ENCODE assay signal across 18 mouse cellular contexts in genomic region chr4:45442237-45442636, GRCm38 (mm10). TPM values are rescaled to one million over a fixed set of nuclear protein-coding genes. Genes with fewer than 3 reads are reported as not detected.
A peak's percentile ranks its signal among the peaks of the same experiment; 100 is the strongest.
DNase-seq lines count a peak whose midpoint lies in the region; ATAC-seq and TF ChIP-seq lines count a peak whose summit lies in the region.
"Had no signal": no experiment of that assay in that cellular context is flagged by ENCODE, and none has a peak within 500 bp of the region (broad histone marks: within the 10 kb centered on the region; RNA-seq: fewer than 3 reads in every experiment).

No protein-coding gene starts in this region.

- H3K9me3 ChIP-seq in heart, embryonic 13.5 days, result no peaks in the 10 kb centered on the region
- no peaks in the 10 kb centered on the region for H3K9me3 ChIP-seq in heart, embryonic 10.5 days
- no peaks in the 10 kb centered on the region for H3K9me3 ChIP-seq in liver, postnatal 0 days (ENCODE audit: low read length)
- H3K9me3 ChIP-seq: embryonic facial prominence, embryonic 10.5 days; G1E; midbrain, embryonic 15.5 days had no signal

- 0 out of 2 replicates have a peak overlapping the region, but pooled peaks have one; percentile 24 for H3K27ac ChIP-seq in heart, embryonic 13.5 days (replicated peaks)
- H3K27ac ChIP-seq in heart, embryonic 10.5 days, result no peak overlapping the region
- H3K27ac ChIP-seq in liver, postnatal 0 days (ENCODE audit: low read depth), result no peak overlapping the region
- H3K27ac ChIP-seq: embryonic facial prominence, embryonic 10.5 days; kidney, postnatal 0 days; macrophage; midbrain, embryonic 15.5 days had no signal

- DNase-seq in heart, embryonic 10.5 days (ENCODE audit: low spot score), result no peak
- no peak for DNase-seq in liver, postnatal 0 days
- DNase-seq in liver, result no peak
- peak; percentile 39 for DNase-seq in NIH3T3 (ENCODE audit: low read depth)
- DNase-seq in left cerebral cortex, adult 18-20 months (ENCODE audit: low spot score in 2 of 2), result no peak
- DNase-seq: adrenal gland, postnatal 10 days; cerebellum, adult 9-11 months; heart, postnatal 14 days; right cerebral cortex, postnatal 14 days had no signal

- H3K4me1 ChIP-seq in heart, embryonic 13.5 days, result peaks cover 89% of the 10 kb centered on the region
- H3K4me1 ChIP-seq in heart, embryonic 10.5 days, result peaks cover 100% of the 10 kb centered on the region
- no peaks in the 10 kb centered on the region for H3K4me1 ChIP-seq in liver, postnatal 0 days (ENCODE audit: insufficient read depth)

- peak; percentile 30; the same call in 1 of the 2 replicates for TF ChIP-seq CTCF in liver, postnatal 0 days (IDR thresholded peaks at IDR 0.05; ENCODE audit: low read depth)

- ATAC-seq in heart, embryonic 13.5 days (ENCODE audit: extremely low read depth, insufficient number of reproducible peaks, low FRiP score, low TSS enrichment), result no peak
- no peak for ATAC-seq in liver, postnatal 0 days
- 0 out of 2 replicates have a peak, but pooled peaks have one; percentile 17 for ATAC-seq in megakaryocyte progenitor cell, adult 5-6 weeks (replicated peaks; ENCODE audit: poor library complexity)
- ATAC-seq: midbrain, embryonic 15.5 days had no signal

- 0 out of 2 replicates have a peak overlapping the region, but pooled peaks have one; percentile 4 for H3K9ac ChIP-seq in heart, embryonic 13.5 days
- no peak overlapping the region for H3K9ac ChIP-seq in liver, postnatal 0 days (replicated peaks)
- H3K9ac ChIP-seq: midbrain, embryonic 15.5 days had no signal

- H3K36me3 ChIP-seq in heart, embryonic 13.5 days, result peaks cover 41% of the 10 kb centered on the region
- H3K36me3 ChIP-seq in heart, embryonic 10.5 days, result peaks cover 28% of the 10 kb centered on the region; the same call in 1 of the 2 replicates
- peaks cover 17% of the 10 kb centered on the region for H3K36me3 ChIP-seq in liver, postnatal 0 days (replicated peaks; ENCODE audit: insufficient read depth, low read length)
- H3K36me3 ChIP-seq: G1E; midbrain, embryonic 15.5 days had no signal

- H3K27me3 ChIP-seq in heart, embryonic 13.5 days (replicated peaks), result peaks cover 21% of the 10 kb centered on the region
- peaks cover 19% of the 10 kb centered on the region; the same call in 1 of the 2 replicates for H3K27me3 ChIP-seq in heart, embryonic 10.5 days (ENCODE audit: insufficient read depth, poor library complexity, severe bottlenecking)
- no peaks in the 10 kb centered on the region for H3K27me3 ChIP-seq in liver, postnatal 0 days (ENCODE audit: insufficient read depth, low read length)
- H3K27me3 ChIP-seq: midbrain, embryonic 15.5 days had no signal

- 59% methylated on average over 3 of the region's 3 CpGs for WGBS in heart, embryonic 13.5 days
- 69% methylated on average over 3 of the region's 3 CpGs for WGBS in heart, embryonic 10.5 days
- 64% methylated on average over 3 of the region's 3 CpGs for WGBS in liver, postnatal 0 days (ENCODE audit: insufficient replicate concordance)

- no peak overlapping the region for H3K4me3 ChIP-seq in heart, embryonic 13.5 days
- no peak overlapping the region for H3K4me3 ChIP-seq in heart, embryonic 10.5 days
- H3K4me3 ChIP-seq in liver, postnatal 0 days (ENCODE audit: low read depth, low read length), result no peak overlapping the region
- H3K4me3 ChIP-seq: embryonic facial prominence, embryonic 10.5 days; erythroblast, embryonic 14.5 days; midbrain, embryonic 15.5 days had no signal

- TF ChIP-seq EP300 in liver, postnatal 0 days (IDR thresholded peaks at IDR 0.05; ENCODE audit: low read depth), result no peak

- H3K4me2 ChIP-seq in heart, embryonic 13.5 days, result no peak overlapping the region
- H3K4me2 ChIP-seq in liver, postnatal 0 days (ENCODE audit: low read depth, low read length), result no peak overlapping the region
- H3K4me2 ChIP-seq: liver, embryonic 11.5 days; midbrain, embryonic 15.5 days had no signal

RNA-seq across cellular contexts. Expression of gene Slc25a51, which starts 33.7 kb away (rescaled TPM):
- 59.0 and 64.6 TPM in 2 replicates for polyA plus RNA-seq in heart, embryonic 13.5 days (2015; fragmentation: Nextera tagmentation; extraction: Ambion mirVana)
- 66.2 and 77.3 TPM in 2 replicates for polyA plus RNA-seq in heart, embryonic 10.5 days (2016; fragmentation: Nextera tagmentation; extraction: Ambion mirVana)
- 40.0 and 41.0 TPM in 2 replicates for polyA plus RNA-seq in liver, postnatal 0 days (2015; fragmentation: Nextera tagmentation; extraction: Ambion mirVana)
- total RNA-seq in megakaryocyte progenitor cell, adult 5-6 weeks (2015), result 37.6 and 43.2 TPM in 2 replicates
- 38.7 and 40.5 TPM in 2 replicates for total RNA-seq in megakaryocyte progenitor cell, adult 5-6 weeks (2017)
- 100 to 1,000 TPM; 108 to 115 TPM for total RNA-seq in left cerebral cortex, adult 18-20 months (2021)
